ENCODE assay signal across 9 mouse cellular contexts in genomic region chr10:53341288-53341965, GRCm38 (mm10). TPM values are rescaled to one million over a fixed set of nuclear protein-coding genes. Genes with fewer than 3 reads are reported as not detected.
DNase-seq lines count a peak whose midpoint lies in the region; ATAC-seq and TF ChIP-seq lines count a peak whose summit lies in the region.
"Had no signal": no experiment of that assay in that cellular context is flagged by ENCODE, and none has a peak within 500 bp of the region (broad histone marks: within the 10 kb centered on the region; RNA-seq: fewer than 3 reads in every experiment).

No protein-coding gene starts in this region.

- peaks cover 4% of the 10 kb centered on the region; the same call in 1 of the 2 replicates for H3K4me1 ChIP-seq in hindbrain, embryonic 13.5 days (replicated peaks)
- no peaks in the 10 kb centered on the region for H3K4me1 ChIP-seq in hindbrain, embryonic 10.5 days (replicated peaks)
- H3K4me1 ChIP-seq in ES-E14 (ENCODE audit: control insufficient read depth in 2 of 2, insufficient read depth in 2 of 2, low read length in 2 of 2, poor library complexity in 1 of 2), result no peaks in the 10 kb centered on the region
- no peaks in the 10 kb centered on the region; a peak in 1 of 4 replicates for H3K4me1 ChIP-seq in heart, embryonic 14.5 days (ENCODE audit: control insufficient read depth in 2 of 2, insufficient read depth in 2 of 2, low read length in 2 of 2)

- in situ Hi-C loops in ES-E14 (cut with MboI; ENCODE audit: low sequenced_read_pairs in 2 of 2, unreplicated experiment in 2 of 2), result loop anchor here in 1 of 2 experiments (10.0 to 25.0 kb wide), 2 partner anchors 183 to 229 kb away; no protein-coding TSS in a partner anchor

- ATAC-seq in hindbrain, embryonic 13.5 days (ENCODE audit: low FRiP score), result peak; percentile 54; the same call in 1 of the 2 replicates
- no peak for ATAC-seq in heart, embryonic 14.5 days (ENCODE audit: insufficient number of reproducible peaks, insufficient read depth, low FRiP score, low read depth)

- no peaks in the 10 kb centered on the region for H3K9me3 ChIP-seq in hindbrain, embryonic 13.5 days
- H3K9me3 ChIP-seq in hindbrain, embryonic 10.5 days, result no peaks in the 10 kb centered on the region
- H3K9me3 ChIP-seq in ES-E14 (ENCODE audit: control insufficient read depth, insufficient read depth, low read depth, low read length), result no peaks in the 10 kb centered on the region
- H3K9me3 ChIP-seq in heart, embryonic 14.5 days (ENCODE audit: control insufficient read depth, low read length), result no peaks in the 10 kb centered on the region
- H3K9me3 ChIP-seq: limb, embryonic 13.5 days had no signal

- H3K27ac ChIP-seq in hindbrain, embryonic 13.5 days, result no peak overlapping the region
- H3K27ac ChIP-seq in hindbrain, embryonic 10.5 days, result no peak overlapping the region
- no peak overlapping the region for H3K27ac ChIP-seq in ES-E14 (ENCODE audit: insufficient read depth, low read depth, low read length, poor library complexity, severe bottlenecking)
- peak overlapping the region; percentile 91 to 92 for H3K27ac ChIP-seq in heart, embryonic 14.5 days (replicated peaks in 1 of 2; ENCODE audit: control insufficient read depth in 1 of 2, insufficient read depth in 1 of 2, low read depth in 2 of 2, low read length in 2 of 2)
- H3K27ac ChIP-seq: limb, embryonic 13.5 days had no signal

- H3K9ac ChIP-seq in hindbrain, embryonic 13.5 days, result no peak overlapping the region
- no peak overlapping the region for H3K9ac ChIP-seq in ES-E14 (ENCODE audit: insufficient read depth, low read depth, low read length, poor library complexity, severe bottlenecking)
- H3K9ac ChIP-seq in heart, embryonic 14.5 days (ENCODE audit: low read length), result peak overlapping the region; percentile 92
- H3K9ac ChIP-seq: limb, embryonic 13.5 days had no signal

- DNase-seq in hindbrain, embryonic 10.5 days (ENCODE audit: low spot score), result no peak
- DNase-seq in 416B (ENCODE audit: low read depth), result peak; percentile 51
- DNase-seq in ES-E14 (ENCODE audit: low read depth, low spot score), result no peak
- DNase-seq in splenic B cell, adult 2 months (ENCODE audit: low read depth, low spot score), result peak; percentile 10
- no peak for DNase-seq in adrenal gland, postnatal 4 days (ENCODE audit: low spot score in 2 of 2)
- no peak for DNase-seq in right cerebral cortex, postnatal 14 days

- no peak overlapping the region for H3K4me3 ChIP-seq in hindbrain, embryonic 13.5 days
- H3K4me3 ChIP-seq in hindbrain, embryonic 10.5 days, result no peak overlapping the region
- no peak overlapping the region for H3K4me3 ChIP-seq in ES-E14 (ENCODE audit: insufficient read depth in 1 of 2, low read depth in 1 of 2, low read length in 2 of 2, poor library complexity in 1 of 2, severe bottlenecking in 1 of 2)
- peak overlapping the region; percentile 39 to 55 for H3K4me3 ChIP-seq in heart, embryonic 14.5 days (ENCODE audit: control insufficient read depth in 1 of 2, insufficient read depth in 1 of 2, low read depth in 1 of 2, low read length in 2 of 2)
- H3K4me3 ChIP-seq: limb, embryonic 13.5 days had no signal

- no peaks in the 10 kb centered on the region for H3K27me3 ChIP-seq in hindbrain, embryonic 13.5 days
- H3K27me3 ChIP-seq in hindbrain, embryonic 10.5 days (ENCODE audit: insufficient read depth, poor library complexity, severe bottlenecking), result no peaks in the 10 kb centered on the region
- no peaks in the 10 kb centered on the region for H3K27me3 ChIP-seq in heart, embryonic 14.5 days (ENCODE audit: control insufficient read depth, insufficient read depth, low read length)
- no peaks in the 10 kb centered on the region for H3K27me3 ChIP-seq in splenic B cell, adult 2 months (ENCODE audit: control insufficient read depth, insufficient read depth, low read length, poor library complexity, severe bottlenecking)
- H3K27me3 ChIP-seq: limb, embryonic 13.5 days had no signal

- WGBS in hindbrain, embryonic 13.5 days, result 76% methylated on average over 7 of the region's 7 CpGs
- 74% methylated on average over 7 of the region's 7 CpGs for WGBS in hindbrain, embryonic 10.5 days
- whole genome bisulfite sequencing in heart, embryonic 14.5 days, result 53% methylated on average over 7 of the region's 7 CpGs

- no peaks in the 10 kb centered on the region for H3K36me3 ChIP-seq in hindbrain, embryonic 13.5 days
- H3K36me3 ChIP-seq in hindbrain, embryonic 10.5 days, result no peaks in the 10 kb centered on the region
- no peaks in the 10 kb centered on the region for H3K36me3 ChIP-seq in ES-E14 (ENCODE audit: control insufficient read depth, insufficient read depth, low read length, poor library complexity, severe bottlenecking)
- H3K36me3 ChIP-seq in heart, embryonic 14.5 days (ENCODE audit: control insufficient read depth, insufficient read depth, low read length), result peaks cover 44% of the 10 kb centered on the region
- H3K36me3 ChIP-seq in splenic B cell, adult 2 months (ENCODE audit: control insufficient read depth, insufficient read depth, low read length, poor library complexity, severe bottlenecking), result no peaks in the 10 kb centered on the region
- H3K36me3 ChIP-seq: limb, embryonic 13.5 days had no signal

- H3K4me2 ChIP-seq in hindbrain, embryonic 13.5 days, result no peak overlapping the region
- H3K4me2 ChIP-seq in heart, embryonic 14.5 days (ENCODE audit: low read length), result peak overlapping the region; percentile 68
- H3K4me2 ChIP-seq: limb, embryonic 13.5 days had no signal

TF ChIP-seq in ES-E14, 5 proteins besides CTCF, POLR2A, EP300 and RAD21:
- TF ChIP-seq ZC3H11A (IDR thresholded peaks at IDR 0.05; ENCODE audit: borderline replicate concordance, low read depth, low read length) (peak; percentile 71), MAFK (IDR thresholded peaks at IDR 0.05; ENCODE audit: insufficient read depth, low read depth, low read length) (no peak)

RNA-seq across cellular contexts. Expression of gene Pln, which starts 4.0 kb away (rescaled TPM):
- polyA plus RNA-seq in hindbrain, embryonic 13.5 days (2015; fragmentation: Nextera tagmentation; extraction: Ambion mirVana), result 1.5 and 1.8 TPM in 2 replicates
- polyA plus RNA-seq in hindbrain, embryonic 10.5 days (2016; fragmentation: Nextera tagmentation; extraction: Ambion mirVana), result 1.3 and 1.8 TPM in 2 replicates
- not detected in 2 replicates for total RNA-seq in ES-E14 (2012; rRNA removed)
- 1,148 and 1,278 TPM in 2 replicates for polyA plus RNA-seq in heart, embryonic 14.5 days (2014; fragmentation: Nextera tagmentation; extraction: Ambion mirVana)
- under 1 TPM in 1 of 2 experiments, not detected in 1; 0.45 TPM for total RNA-seq in adrenal gland, postnatal 4 days (2021)

RNA-seq across cellular contexts. Expression of gene Cep85l, which starts 38.3 kb away (rescaled TPM):
- polyA plus RNA-seq in hindbrain, embryonic 13.5 days (2015; fragmentation: Nextera tagmentation; extraction: Ambion mirVana), result 5.7 TPM in 2 replicates
- polyA plus RNA-seq in hindbrain, embryonic 10.5 days (2016; fragmentation: Nextera tagmentation; extraction: Ambion mirVana), result 4.6 TPM in 2 replicates
- total RNA-seq in ES-E14 (2012; rRNA removed), result 3.4 and 3.6 TPM in 2 replicates
- polyA plus RNA-seq in heart, embryonic 14.5 days (2014; fragmentation: Nextera tagmentation; extraction: Ambion mirVana), result 7.1 and 9.5 TPM in 2 replicates
- total RNA-seq in adrenal gland, postnatal 4 days (2021), result 10 to 100 TPM; 17.5 to 17.7 TPM

Comparison
In these comparisons a context has a peak if more than half of its experiments do, and no peak if none do; other contexts are left out.
1. H3K27ac ChIP-seq: peak in heart, embryonic 14.5 days (2 of 2); none in hindbrain, embryonic 13.5 days (single experiment), hindbrain, embryonic 10.5 days (single experiment) and ES-E14 (single experiment).
2. H3K4me3 ChIP-seq: peak in heart, embryonic 14.5 days (2 of 2); none in hindbrain, embryonic 13.5 days (single experiment), hindbrain, embryonic 10.5 days (single experiment) and ES-E14 (0 of 2).
3. DNase-seq: peak in 416B (single experiment) and splenic B cell, adult 2 months (single experiment); none in hindbrain, embryonic 10.5 days (single experiment), ES-E14 (single experiment), adrenal gland, postnatal 4 days (0 of 2) and right cerebral cortex, postnatal 14 days (single experiment).
4. RNA of gene Pln, which starts 4.0 kb away (polyA plus RNA-seq): 1,148 to 1,278 TPM in heart, embryonic 14.5 days; 1.3 to 1.8 TPM in hindbrain, embryonic 10.5 days and 1.5 to 1.8 TPM in hindbrain, embryonic 13.5 days; every median in the first group is over 100 times any median in the second.